Comparison of ENCODE assay signal across 8 mouse cellular contexts in genomic region chr3:123505778-123506667, GRCm38 (mm10). TPM values are rescaled to one million over a fixed set of nuclear protein-coding genes. Genes with fewer than 3 reads are reported as not detected.
DNase-seq lines count a peak whose midpoint lies in the region; ATAC-seq and TF ChIP-seq lines count a peak whose summit lies in the region.

No protein-coding gene starts in this region.

- no peak for ATAC-seq in heart, postnatal 0 days (ENCODE audit: insufficient read depth, low read depth)
- no peak for ATAC-seq in limb, embryonic 14.5 days (ENCODE audit: low FRiP score, low read depth)
- ATAC-seq in erythroid progenitor cell, adult 5-6 weeks (replicated peaks; ENCODE audit: low FRiP score, poor library complexity, severe bottlenecking) = no peak

- peak; percentile 27 for DNase-seq in cerebellum, adult 11-12 months
- DNase-seq in cerebellum, adult 9-10 months = no peak
- DNase-seq in right cerebral cortex, postnatal 10 days (ENCODE audit: low spot score in 2 of 2) = peak; percentile 34 to 51
- DNase-seq in right cerebral cortex, postnatal 36 days (ENCODE audit: low spot score in 2 of 2) = no peak
- no peak for DNase-seq in heart, postnatal 0 days (ENCODE audit: low spot score)
- DNase-seq in limb, embryonic 14.5 days (ENCODE audit: low spot score) = peak; percentile 27
- DNase-seq in skeletal muscle tissue, adult 2 months (ENCODE audit: low read depth, low spot score) = peak; percentile 18

- H3K4me1 ChIP-seq in heart, postnatal 0 days (ENCODE audit: control insufficient read depth, insufficient read depth) = peaks cover 10% of the 10 kb centered on the region
- peaks cover 11% of the 10 kb centered on the region for H3K4me1 ChIP-seq in limb, embryonic 14.5 days (ENCODE audit: control insufficient read depth, insufficient read depth, low read length)

- H3K4me3 ChIP-seq in heart, postnatal 0 days (ENCODE audit: low read depth, low read length) = no peak overlapping the region
- no peak overlapping the region for H3K4me3 ChIP-seq in limb, embryonic 14.5 days (replicated peaks; ENCODE audit: low read length)

- peak overlapping the region; percentile 43 for H3K27ac ChIP-seq in heart, postnatal 0 days (ENCODE audit: low read depth)
- H3K27ac ChIP-seq in limb, embryonic 14.5 days (replicated peaks; ENCODE audit: low read depth, low read length) = no peak overlapping the region

- H3K36me3 ChIP-seq in heart, postnatal 0 days (replicated peaks; ENCODE audit: control insufficient read depth, insufficient read depth, low read length) = peaks cover 8% of the 10 kb centered on the region; the same call in 1 of the 2 replicates
- H3K36me3 ChIP-seq in limb, embryonic 14.5 days (ENCODE audit: control insufficient read depth, insufficient read depth, low read length) = peaks cover 8% of the 10 kb centered on the region; the same call in 1 of the 2 replicates

- H3K27me3 ChIP-seq in heart, postnatal 0 days (ENCODE audit: control insufficient read depth, insufficient read depth, low read length) = no peaks in the 10 kb centered on the region
- H3K27me3 ChIP-seq in limb, embryonic 14.5 days (ENCODE audit: control insufficient read depth, insufficient read depth, low read length) = no peaks in the 10 kb centered on the region

- 59% methylated on average over 9 of the region's 9 CpGs for WGBS in heart, postnatal 0 days
- WGBS in limb, embryonic 14.5 days = 50% methylated on average over 9 of the region's 9 CpGs

- H3K9ac ChIP-seq in heart, postnatal 0 days (replicated peaks; ENCODE audit: low read depth, low read length) = no peak overlapping the region
- H3K9ac ChIP-seq in limb, embryonic 14.5 days (ENCODE audit: low read depth, low read length, severe bottlenecking) = no peak overlapping the region

- TF ChIP-seq CTCF in heart, postnatal 0 days (IDR thresholded peaks at IDR 0.05; ENCODE audit: low read depth) = no peak

- no peak overlapping the region for H3K4me2 ChIP-seq in heart, postnatal 0 days (ENCODE audit: low read depth, low read length)
- H3K4me2 ChIP-seq in limb, embryonic 14.5 days (replicated peaks; ENCODE audit: low read depth, low read length, severe bottlenecking) = peak overlapping the region; percentile 62

- no peak for TF ChIP-seq POLR2A in limb, embryonic 14.5 days (IDR thresholded peaks at IDR 0.05; ENCODE audit: borderline replicate concordance, extremely low read depth, insufficient read depth, insufficient read length)

- no peak for TF ChIP-seq EP300 in heart, postnatal 0 days (IDR thresholded peaks at IDR 0.05; ENCODE audit: low read depth)

- no peaks in the 10 kb centered on the region for H3K9me3 ChIP-seq in heart, postnatal 0 days (replicated peaks; ENCODE audit: control insufficient read depth, low read length)
- no peaks in the 10 kb centered on the region for H3K9me3 ChIP-seq in limb, embryonic 14.5 days (ENCODE audit: control insufficient read depth, low read length)

RNA-seq across cellular contexts. Expression of gene Prss12, which starts 59.3 kb away (rescaled TPM):
- 3.0 and 3.1 TPM in 2 replicates for total RNA-seq in heart, postnatal 0 days (2014; rRNA removed; ENCODE audit: low replicate concordance)
- 2.5 and 2.7 TPM in 2 replicates for polyA plus RNA-seq in heart, postnatal 0 days (2015; fragmentation: Nextera tagmentation; extraction: Ambion mirVana)
- polyA plus RNA-seq in limb, embryonic 14.5 days (2012; rRNA removed) = 16.6 and 17.6 TPM in 2 replicates
- 20.1 and 24.9 TPM in 2 replicates for polyA plus RNA-seq in limb, embryonic 14.5 days (2014; fragmentation: Nextera tagmentation; extraction: Ambion mirVana)
- not detected in 2 replicates for total RNA-seq in erythroid progenitor cell, adult 5-6 weeks (2015; ENCODE audit: low replicate concordance)
- total RNA-seq in erythroid progenitor cell, adult 5-6 weeks (2017; ENCODE audit: low replicate concordance) = not detected in 2 replicates

Comparison
In these comparisons a context has a peak if more than half of its experiments do, and no peak if none do; other contexts are left out.
1. DNase-seq: peak in cerebellum, adult 11-12 months (single experiment), right cerebral cortex, postnatal 10 days (2 of 2), limb, embryonic 14.5 days (single experiment) and skeletal muscle tissue, adult 2 months (single experiment); none in cerebellum, adult 9-10 months (single experiment), right cerebral cortex, postnatal 36 days (0 of 2) and heart, postnatal 0 days (single experiment).